Mouse (Mus musculus): ENCODE data around the gene Tubgcp6. TPM values are rescaled to one million over a fixed set of nuclear protein-coding genes. Genes with fewer than 3 reads are reported as not detected.

The Tubgcp6 gene
- polyA plus RNA-seq, 1 experiment from 2014 or later, result 15.4 TPM

DNA sequence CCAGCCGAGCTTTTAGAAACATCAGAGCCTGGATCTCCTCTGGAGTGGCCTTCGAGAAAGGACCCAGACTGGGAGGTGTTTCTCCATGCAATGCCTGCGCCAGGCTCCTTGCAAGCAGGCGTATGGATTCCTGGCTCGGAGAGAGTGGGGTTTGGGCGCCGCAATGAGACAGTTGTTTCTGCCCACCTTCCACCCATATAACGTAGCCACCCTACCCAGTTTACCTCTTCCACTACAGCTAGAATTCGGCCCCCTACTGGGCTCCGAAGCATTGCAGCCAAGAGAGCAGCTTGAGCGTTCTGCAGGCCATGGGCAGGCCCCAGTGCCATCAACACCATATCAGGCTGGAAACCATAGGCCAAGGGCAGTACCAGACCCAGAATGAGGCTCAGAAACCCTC is 683 bp upstream of the Tubgcp6 start:
- Histone ChIP-seq H3K9me3 (no peaks in the 10 kb centered on the region), H3K27ac (peak overlapping the region; percentile 92), H3K36me3 (peaks cover 30% of the 10 kb centered on the region), H3K4me3 (peak overlapping the region; percentile 89), H3K4me1 (peaks cover 45% of the 10 kb centered on the region), H3K27me3 (ENCODE audit: insufficient read depth, poor library complexity, severe bottlenecking) (no peaks in the 10 kb centered on the region)
- no peak for DNase-seq (ENCODE audit: low spot score)
- WGBS, result 32% methylated on average over 11 of the region's 11 CpGs

DNA sequence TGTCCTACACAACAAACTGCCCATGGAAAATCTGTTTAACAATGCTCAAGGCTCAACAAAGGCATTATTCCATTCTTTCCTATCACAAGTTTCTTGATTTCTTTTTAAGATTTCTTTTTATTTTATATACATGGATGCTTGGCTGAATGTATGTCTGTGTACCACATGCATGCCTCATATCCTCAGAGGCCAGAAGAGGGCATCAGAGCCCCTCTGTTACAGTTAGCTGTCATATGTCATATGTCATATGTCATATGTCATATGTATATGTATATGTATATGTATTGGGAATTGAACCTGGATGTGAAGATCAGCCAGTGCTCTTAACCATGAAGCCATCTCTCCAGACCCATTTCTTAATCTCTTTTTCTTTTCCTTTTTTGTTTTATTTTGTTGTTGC is 4.9 kb downstream of the Tubgcp6 start:
- DNase-seq (ENCODE audit: low spot score), result no peak
- H3K4me1 ChIP-seq, result peaks cover 23% of the 10 kb centered on the region
- H3K9me3 ChIP-seq, result no peaks in the 10 kb centered on the region
- H3K27me3 ChIP-seq (ENCODE audit: insufficient read depth, poor library complexity, severe bottlenecking), result no peaks in the 10 kb centered on the region
- no peak overlapping the region for H3K27ac ChIP-seq
- H3K36me3 ChIP-seq, result peaks cover 60% of the 10 kb centered on the region
- H3K4me3 ChIP-seq, result no peak overlapping the region

DNA sequence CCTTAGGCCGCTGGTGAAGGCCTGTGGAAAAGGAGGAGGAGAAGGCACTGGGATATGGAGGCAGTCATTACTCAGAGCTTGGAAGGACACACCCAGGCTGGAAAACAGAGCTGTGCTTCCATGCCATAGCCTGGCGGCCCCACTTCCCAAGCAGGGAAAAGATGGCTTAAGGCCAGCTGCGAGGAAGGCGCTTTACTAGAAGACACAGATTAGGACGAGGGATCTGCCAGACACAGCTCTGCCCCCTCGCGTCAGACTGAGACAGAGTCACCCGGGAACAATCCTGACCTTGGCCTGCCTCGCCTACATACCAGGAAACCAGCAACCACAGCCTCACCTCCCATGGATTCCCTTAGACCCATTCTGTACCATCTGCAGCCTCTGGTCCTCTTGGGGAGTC is 12.8 kb downstream of the Tubgcp6 start:
- H3K4me3 ChIP-seq, result no peak overlapping the region
- 81% methylated on average over 9 of the region's 9 CpGs for WGBS
- H3K36me3 ChIP-seq, result peaks cover 91% of the 10 kb centered on the region
- H3K27me3 ChIP-seq (ENCODE audit: insufficient read depth, poor library complexity, severe bottlenecking), result no peaks in the 10 kb centered on the region
- no peaks in the 10 kb centered on the region for H3K4me1 ChIP-seq
- no peak for DNase-seq (ENCODE audit: low spot score)
- H3K9me3 ChIP-seq, result no peaks in the 10 kb centered on the region
- no peak overlapping the region for H3K27ac ChIP-seq

DNA sequence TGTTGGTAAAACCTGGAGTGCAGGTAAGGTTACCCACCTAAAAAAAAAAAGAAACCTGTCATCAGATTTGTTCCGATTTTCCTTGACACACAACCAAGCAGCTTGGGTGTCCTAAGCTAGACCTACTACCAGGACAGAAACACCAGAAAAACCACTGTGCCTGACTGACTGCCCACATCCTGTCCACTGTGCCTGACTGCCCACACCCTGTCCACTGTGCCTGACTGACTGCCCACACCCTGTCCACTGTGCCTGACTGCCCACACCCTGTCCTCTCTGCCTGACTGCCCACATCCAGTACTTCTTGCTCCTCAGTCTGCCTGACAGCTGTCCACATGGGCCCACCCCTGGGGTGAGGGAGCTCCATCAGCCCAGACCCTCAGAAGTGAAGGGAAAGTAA is 15.9 kb downstream of the Tubgcp6 start:
- H3K27me3 ChIP-seq (ENCODE audit: insufficient read depth, poor library complexity, severe bottlenecking), result no peaks in the 10 kb centered on the region
- no peaks in the 10 kb centered on the region for H3K9me3 ChIP-seq
- peaks cover 100% of the 10 kb centered on the region for H3K36me3 ChIP-seq
- H3K4me3 ChIP-seq, result no peak overlapping the region
- 94% methylated on average over 1 of the region's 1 CpGs for WGBS
- no peaks in the 10 kb centered on the region for H3K4me1 ChIP-seq
- no peak for DNase-seq (ENCODE audit: low spot score)
- H3K27ac ChIP-seq, result no peak overlapping the region

DNA sequence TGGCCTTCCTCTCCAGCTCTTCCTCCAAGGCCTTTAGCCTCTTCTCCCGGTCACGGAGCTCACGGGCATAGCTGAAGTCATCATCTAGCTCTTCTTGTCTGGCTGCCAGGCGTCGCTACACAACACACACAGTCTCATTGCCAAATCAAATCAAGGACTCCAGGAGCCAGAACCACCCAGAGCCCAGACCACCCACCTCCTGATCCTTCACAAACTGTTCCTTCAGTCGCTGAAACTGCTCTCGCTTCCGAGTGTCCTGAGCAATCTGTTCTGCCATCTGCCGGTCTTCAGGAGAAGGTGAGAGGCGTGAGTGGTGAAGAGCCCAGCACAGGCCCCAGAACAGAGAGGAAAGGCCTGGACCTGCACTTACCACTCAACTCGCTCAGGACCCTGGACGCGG is 16.8 kb downstream of the Tubgcp6 start:
- DNase-seq (ENCODE audit: low spot score), result no peak
- no peak overlapping the region for H3K4me3 ChIP-seq
- no peaks in the 10 kb centered on the region for H3K9me3 ChIP-seq
- no peak overlapping the region for H3K27ac ChIP-seq
- 89% methylated on average over 13 of the region's 13 CpGs for WGBS
- no peaks in the 10 kb centered on the region for H3K27me3 ChIP-seq (ENCODE audit: insufficient read depth, poor library complexity, severe bottlenecking)
- peaks cover 100% of the 10 kb centered on the region for H3K36me3 ChIP-seq
- H3K4me1 ChIP-seq, result no peaks in the 10 kb centered on the region

DNA sequence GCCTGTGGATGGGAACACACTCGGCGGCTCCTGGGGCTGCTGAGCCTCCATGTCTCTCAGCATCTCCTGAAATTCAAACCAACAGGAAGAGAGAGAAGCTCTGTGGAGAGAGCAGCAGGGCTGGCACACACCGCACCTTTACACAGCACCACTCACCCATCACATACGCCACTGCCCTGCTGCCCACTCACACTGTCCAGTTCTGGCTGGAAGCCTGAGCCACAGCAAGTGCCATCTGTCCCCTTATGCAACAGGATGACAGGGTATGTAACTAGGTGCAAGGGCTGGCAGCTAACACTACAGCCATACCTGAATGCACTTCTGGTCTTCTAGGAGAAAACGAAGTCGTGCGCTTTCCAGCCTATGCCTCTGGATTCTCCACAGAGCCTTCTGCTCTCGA is 18.5 kb downstream of the Tubgcp6 start:
- DNase-seq (ENCODE audit: low spot score), result no peak
- H3K27me3 ChIP-seq (ENCODE audit: insufficient read depth, poor library complexity, severe bottlenecking), result no peaks in the 10 kb centered on the region
- no peaks in the 10 kb centered on the region for H3K4me1 ChIP-seq
- 96% methylated on average over 8 of the region's 8 CpGs for WGBS
- no peak overlapping the region for H3K27ac ChIP-seq
- H3K4me3 ChIP-seq, result no peak overlapping the region
- peaks cover 100% of the 10 kb centered on the region for H3K36me3 ChIP-seq
- no peaks in the 10 kb centered on the region for H3K9me3 ChIP-seq

DNA sequence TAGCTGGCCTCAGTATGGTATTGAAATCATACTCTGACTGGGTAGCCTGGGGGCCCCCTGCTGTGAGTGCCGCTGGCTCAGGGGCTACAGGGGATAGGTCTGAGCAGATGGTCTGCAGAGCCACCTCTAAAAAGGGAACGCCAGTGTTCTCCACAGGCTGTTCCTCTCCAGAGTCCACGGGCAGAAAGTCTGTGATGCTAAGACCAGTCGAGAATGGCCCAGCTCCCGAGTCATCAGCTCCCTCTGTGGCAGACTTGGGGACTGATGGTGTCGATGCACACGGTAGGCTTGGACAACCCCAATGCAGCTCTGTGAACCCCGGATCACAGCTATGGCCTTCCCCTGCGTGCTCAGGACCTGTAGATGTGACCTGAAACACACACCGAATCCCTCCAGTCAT is 19.0 kb downstream of the Tubgcp6 start:
- no peak overlapping the region for H3K4me3 ChIP-seq
- no peaks in the 10 kb centered on the region for H3K27me3 ChIP-seq (ENCODE audit: insufficient read depth, poor library complexity, severe bottlenecking)
- H3K27ac ChIP-seq, result no peak overlapping the region
- peaks cover 100% of the 10 kb centered on the region for H3K36me3 ChIP-seq
- H3K4me1 ChIP-seq, result no peaks in the 10 kb centered on the region
- WGBS, result 81% methylated on average over 10 of the region's 10 CpGs
- no peaks in the 10 kb centered on the region for H3K9me3 ChIP-seq
- DNase-seq (ENCODE audit: low spot score), result no peak

DNA sequence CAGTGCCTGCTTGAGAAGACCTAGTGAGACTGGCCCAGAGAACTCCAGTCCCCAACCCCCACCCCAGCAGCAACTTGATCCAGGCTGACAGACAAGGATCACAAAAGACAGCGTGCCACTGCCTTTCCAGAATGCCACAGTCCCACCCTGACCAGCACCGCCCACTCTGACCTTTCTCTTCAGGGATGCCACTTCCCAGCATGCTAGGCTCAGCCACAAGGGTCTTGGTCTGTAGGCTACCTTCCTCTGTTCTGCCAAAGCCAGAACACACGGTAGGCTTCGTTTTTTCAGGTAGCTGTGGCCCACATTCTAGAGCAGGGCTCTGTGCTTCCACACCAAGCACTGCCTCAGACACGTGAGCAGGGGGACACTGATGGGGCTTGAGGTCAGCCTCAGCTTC is 20.3 kb downstream of the Tubgcp6 start:
- Histone ChIP-seq H3K4me1 (no peaks in the 10 kb centered on the region), H3K4me3 (no peak overlapping the region), H3K27me3 (ENCODE audit: insufficient read depth, poor library complexity, severe bottlenecking) (no peaks in the 10 kb centered on the region), H3K36me3 (peaks cover 100% of the 10 kb centered on the region), H3K9me3 (no peaks in the 10 kb centered on the region), H3K27ac (no peak overlapping the region)
- 79% methylated on average over 5 of the region's 5 CpGs for WGBS
- DNase-seq (ENCODE audit: low spot score), result no peak

DNA sequence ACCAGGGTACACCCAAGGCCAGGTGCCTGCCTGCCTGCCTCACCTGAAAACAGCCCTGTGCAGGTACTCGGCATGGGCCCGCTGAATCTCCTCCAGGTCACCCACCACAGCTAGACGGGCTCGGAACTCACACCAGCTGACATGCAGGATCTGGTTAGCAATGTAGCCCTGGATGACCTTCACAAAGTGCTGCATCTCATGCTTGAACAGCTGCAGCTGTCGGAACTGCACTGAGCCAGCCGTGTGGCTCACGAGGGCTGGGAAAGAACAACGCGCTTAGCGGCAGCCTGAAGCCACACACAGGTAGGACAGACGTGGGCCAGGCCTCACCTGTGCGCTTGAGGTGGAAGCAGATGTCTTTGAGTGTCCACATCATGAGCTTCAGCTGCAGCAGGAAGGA is 22.1 kb downstream of the Tubgcp6 start:
- WGBS, result 91% methylated on average over 12 of the region's 12 CpGs
- no peaks in the 10 kb centered on the region for H3K9me3 ChIP-seq
- H3K27me3 ChIP-seq (ENCODE audit: insufficient read depth, poor library complexity, severe bottlenecking), result no peaks in the 10 kb centered on the region
- no peak overlapping the region for H3K4me3 ChIP-seq
- H3K27ac ChIP-seq, result no peak overlapping the region
- H3K36me3 ChIP-seq, result peaks cover 100% of the 10 kb centered on the region
- DNase-seq (ENCODE audit: low spot score), result no peak
- no peaks in the 10 kb centered on the region for H3K4me1 ChIP-seq

DNA sequence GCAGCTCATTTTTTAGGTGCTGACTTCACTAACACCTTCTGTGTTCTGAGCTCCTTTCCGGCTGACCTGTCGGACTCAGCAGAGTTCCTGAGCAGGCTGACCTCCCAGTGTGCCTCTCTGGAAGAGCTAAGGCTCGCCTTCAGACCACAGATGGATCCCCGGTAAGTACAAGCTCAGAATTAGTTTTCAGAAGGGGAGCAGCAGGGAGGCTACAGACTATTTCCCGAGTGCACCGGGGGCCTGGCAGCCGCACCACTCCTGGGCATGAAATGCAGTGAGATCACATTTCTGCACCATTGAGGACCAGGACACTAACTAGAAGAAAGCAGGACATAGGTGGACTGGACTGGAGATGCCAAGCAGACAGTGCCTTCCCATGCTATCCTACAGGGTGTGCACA is 24.3 kb downstream of the Tubgcp6 start:
- DNase-seq (ENCODE audit: low spot score), result no peak
- no peaks in the 10 kb centered on the region for H3K4me1 ChIP-seq
- H3K4me3 ChIP-seq, result no peak overlapping the region
- peaks cover 100% of the 10 kb centered on the region for H3K36me3 ChIP-seq
- WGBS, result 87% methylated on average over 7 of the region's 7 CpGs
- H3K27me3 ChIP-seq (ENCODE audit: insufficient read depth, poor library complexity, severe bottlenecking), result no peaks in the 10 kb centered on the region
- H3K9me3 ChIP-seq, result no peaks in the 10 kb centered on the region
- no peak overlapping the region for H3K27ac ChIP-seq

DNA sequence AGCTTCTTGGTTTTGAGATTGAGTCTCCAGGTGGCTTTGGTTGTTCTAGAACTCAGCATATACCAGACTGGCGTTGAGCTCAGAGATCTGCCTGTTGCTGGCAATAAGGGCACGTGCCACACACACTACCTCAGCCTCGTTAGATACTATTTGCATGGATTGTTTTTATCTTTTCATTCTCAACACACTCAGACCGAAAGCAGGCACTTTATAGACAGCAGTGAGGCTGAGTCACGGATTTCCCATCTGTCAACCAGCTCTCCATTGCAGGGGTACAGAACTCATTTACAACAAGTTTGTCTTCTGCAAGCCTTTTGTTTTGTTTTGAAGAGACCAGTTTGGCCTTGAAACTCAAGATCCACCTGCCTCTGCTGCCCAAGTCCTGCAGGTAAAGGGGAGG is 25.5 kb downstream of the Tubgcp6 start:
- Histone ChIP-seq H3K27me3 (ENCODE audit: insufficient read depth, poor library complexity, severe bottlenecking) (no peaks in the 10 kb centered on the region), H3K4me3 (no peak overlapping the region), H3K4me1 (no peaks in the 10 kb centered on the region), H3K36me3 (peaks cover 100% of the 10 kb centered on the region), H3K27ac (no peak overlapping the region), H3K9me3 (no peaks in the 10 kb centered on the region)
- WGBS, result 90% methylated on average over 5 of the region's 5 CpGs
- no peak for DNase-seq (ENCODE audit: low spot score)

DNA sequence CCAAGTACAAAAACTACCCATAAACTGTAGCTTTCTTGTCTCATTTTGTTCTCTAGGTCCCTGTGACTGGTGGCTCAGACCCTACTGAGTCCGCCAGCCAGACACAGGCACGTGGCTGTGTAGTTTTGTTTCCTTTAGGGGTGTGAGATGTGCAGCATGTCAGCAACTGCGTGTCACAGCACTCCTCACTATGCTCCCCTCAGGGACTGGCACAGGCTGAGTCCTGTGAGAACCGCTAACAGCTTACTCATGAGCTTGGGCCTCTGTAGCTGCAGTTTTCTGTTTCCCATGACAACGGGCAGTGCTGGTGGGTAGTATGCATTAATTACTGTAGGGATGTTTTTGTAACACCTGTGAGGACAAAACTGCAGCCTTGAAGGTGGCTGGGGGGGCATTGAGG is 30.7 kb downstream of the Tubgcp6 start:
- Histone ChIP-seq H3K36me3 (peaks cover 54% of the 10 kb centered on the region), H3K27ac (no peak overlapping the region), H3K4me3 (no peak overlapping the region), H3K27me3 (ENCODE audit: insufficient read depth, poor library complexity, severe bottlenecking) (no peaks in the 10 kb centered on the region), H3K4me1 (peaks cover 21% of the 10 kb centered on the region), H3K9me3 (no peaks in the 10 kb centered on the region)
- WGBS, result 80% methylated on average over 5 of the region's 5 CpGs
- no peak for DNase-seq (ENCODE audit: low spot score)

DNA sequence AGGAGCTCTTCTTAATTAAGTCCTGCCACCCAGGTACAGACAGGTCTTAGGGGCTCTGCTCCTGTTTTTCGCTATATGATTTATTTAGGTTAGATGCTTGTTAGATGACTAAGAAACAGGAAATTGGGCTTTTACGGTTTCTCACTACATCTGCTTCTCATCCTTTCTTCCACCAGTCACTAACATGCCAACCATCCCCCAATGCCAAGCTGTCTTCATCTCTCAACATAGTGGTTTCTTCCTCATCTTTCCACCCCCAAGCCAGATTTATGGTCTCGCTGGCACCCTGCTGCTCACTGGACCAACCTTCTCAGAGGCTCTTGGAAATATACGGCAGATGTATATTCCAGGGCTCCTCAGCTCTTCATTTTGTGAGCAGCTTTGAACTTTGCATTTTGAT is 32.2 kb downstream of the Tubgcp6 start:
- H3K4me1 ChIP-seq, result peaks cover 21% of the 10 kb centered on the region
- no peak overlapping the region for H3K27ac ChIP-seq
- WGBS, result 89% methylated on average over 4 of the region's 4 CpGs
- no peak for DNase-seq (ENCODE audit: low spot score)
- H3K9me3 ChIP-seq, result no peaks in the 10 kb centered on the region
- H3K27me3 ChIP-seq (ENCODE audit: insufficient read depth, poor library complexity, severe bottlenecking), result no peaks in the 10 kb centered on the region
- peaks cover 54% of the 10 kb centered on the region for H3K36me3 ChIP-seq
- H3K4me3 ChIP-seq, result no peak overlapping the region

DNA sequence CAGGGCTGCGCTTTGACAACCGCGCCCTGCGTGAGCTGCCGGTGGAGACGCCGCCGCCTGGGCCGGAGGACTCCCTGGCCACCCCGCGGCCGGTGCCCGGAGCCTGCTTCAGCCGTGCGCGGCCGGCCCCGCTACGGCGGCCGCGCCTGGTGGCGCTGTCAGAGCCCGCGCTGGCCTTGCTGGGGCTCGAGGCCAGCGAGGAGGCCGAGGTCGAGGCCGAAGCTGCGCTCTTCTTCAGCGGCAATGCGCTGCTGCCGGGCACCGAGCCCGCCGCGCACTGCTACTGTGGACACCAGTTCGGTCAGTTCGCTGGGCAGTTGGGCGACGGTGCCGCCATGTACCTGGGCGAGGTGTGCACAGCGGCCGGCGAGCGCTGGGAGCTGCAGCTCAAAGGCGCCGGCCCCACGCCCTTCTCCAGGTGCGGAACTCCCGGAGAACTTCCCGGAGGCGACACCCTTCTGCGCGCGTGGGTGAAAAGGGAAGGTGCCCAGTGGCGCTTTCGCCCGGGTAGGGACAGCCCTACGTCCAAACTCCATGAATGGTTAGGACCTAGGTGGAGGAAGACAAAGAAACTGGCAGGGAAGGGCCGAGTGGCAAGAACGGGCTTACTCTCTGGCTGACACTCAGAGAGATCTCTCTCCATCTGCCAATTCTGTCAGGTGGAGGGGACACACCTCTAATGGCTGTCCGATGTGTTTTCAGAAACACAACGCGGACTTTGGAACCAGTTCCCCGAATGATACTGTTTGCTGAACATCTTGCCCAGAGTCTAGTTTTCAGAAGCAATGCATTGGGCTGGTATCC is 33.5 kb downstream of the Tubgcp6 start:
- Histone ChIP-seq H3K27ac (peak overlapping the region; percentile 90), H3K9me3 (no peaks in the 10 kb centered on the region), H3K27me3 (ENCODE audit: insufficient read depth, poor library complexity, severe bottlenecking) (no peaks in the 10 kb centered on the region), H3K4me3 (peak overlapping the region; percentile 96), H3K36me3 (peaks cover 54% of the 10 kb centered on the region), H3K4me1 (peaks cover 21% of the 10 kb centered on the region)
- 3% methylated on average over 68 of the region's 68 CpGs for WGBS
- no peak for DNase-seq (ENCODE audit: low spot score)

Measured in heart, embryonic 10.5 days (tissue).